Mouse (Mus musculus): ENCODE data around the gene Cox19. TPM values are rescaled to one million over a fixed set of nuclear protein-coding genes. Genes with fewer than 3 reads are reported as not detected.

Cox19 gene
- 51.9 and 58.0 TPM in 2 replicates for polyA plus RNA-seq (2015; fragmentation: Nextera tagmentation; extraction: Ambion mirVana)

DNA sequence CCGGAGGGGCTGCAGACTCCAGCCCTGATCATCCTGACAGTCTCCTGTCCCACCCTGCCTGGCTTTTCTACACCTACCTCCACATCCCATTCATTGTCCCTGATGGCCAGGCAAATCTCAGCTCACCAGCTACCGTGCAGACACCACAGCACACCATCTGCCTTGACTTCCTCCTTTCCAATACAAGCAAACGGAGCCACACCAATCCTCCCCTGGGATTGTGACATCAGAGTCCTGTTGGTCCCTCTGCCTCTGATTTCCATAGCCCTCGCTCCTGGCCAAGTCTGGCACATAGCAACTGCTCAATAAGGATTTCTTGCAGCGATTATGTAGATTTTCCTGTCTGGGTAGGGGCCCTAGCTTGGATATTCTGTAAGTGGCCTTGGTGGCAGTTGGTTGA, at the start of gene Cox19:
TSS of gene Cox19 (minus strand) at position 285 of the 400 bp plus-strand sequence.

DNA sequence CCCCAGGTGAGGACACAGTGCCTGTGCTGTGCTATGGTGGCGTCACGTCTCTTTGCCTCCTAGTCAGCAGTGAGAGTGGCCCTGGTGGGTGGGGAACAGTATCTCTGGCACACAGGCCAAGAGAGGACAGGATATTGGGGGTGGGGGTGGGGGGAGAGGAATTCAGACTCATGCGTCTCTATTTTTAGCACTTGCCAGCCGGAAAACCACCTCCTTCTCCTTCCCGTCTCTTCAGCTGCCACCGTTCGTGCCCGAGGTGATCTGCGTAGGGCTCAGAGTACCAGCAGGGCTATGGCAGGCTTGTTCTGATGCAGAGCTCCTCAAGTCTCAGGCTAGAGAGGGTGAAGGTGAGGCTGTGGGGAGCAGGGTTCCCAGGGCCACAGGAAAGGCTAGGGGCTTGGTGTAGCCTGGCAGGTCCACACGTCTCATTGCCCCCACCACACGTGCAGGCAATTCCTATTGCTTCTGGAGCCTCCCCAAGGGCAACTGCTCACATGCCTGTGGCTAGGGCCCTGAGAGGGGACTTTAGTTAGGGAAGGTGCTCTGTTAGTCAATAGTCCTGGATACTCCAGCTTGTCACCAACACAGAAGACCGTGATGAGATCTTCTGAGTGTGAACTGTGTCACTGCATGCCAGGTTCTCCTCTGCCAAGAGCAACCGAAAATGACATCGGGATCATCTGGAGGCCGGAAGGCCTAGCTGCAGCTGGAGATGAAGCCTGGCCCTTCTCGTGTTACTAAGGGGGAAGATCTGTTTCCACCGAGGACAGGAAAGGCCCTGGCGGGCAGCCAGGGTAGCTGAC, 26.5 kb upstream of the Cox19 start, which contains the start of gene Gpr146:
TSS of gene Gpr146 (plus strand) at position 230 of the 803 bp plus-strand sequence.

DNA sequence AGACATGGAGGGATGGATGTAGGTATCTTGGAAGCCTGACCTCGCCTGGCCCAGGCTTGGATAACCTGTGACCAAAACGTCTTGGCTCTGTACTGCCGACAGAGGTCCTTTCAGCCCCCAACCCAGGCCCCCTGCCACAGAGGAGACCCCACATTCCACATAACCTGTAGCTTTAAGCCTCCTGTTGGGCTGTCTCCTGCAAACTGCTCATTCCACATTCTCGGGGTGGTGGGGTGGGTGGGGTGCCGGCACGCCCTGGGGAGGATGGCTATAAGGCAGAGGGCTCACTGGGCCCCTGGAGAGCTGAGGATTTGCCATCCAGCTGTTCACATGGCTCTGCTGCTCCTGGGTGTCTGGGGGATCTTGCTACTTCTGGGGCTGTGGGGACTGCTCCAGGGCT, 1.1 kb upstream of the Cox19 start, which contains the start of gene Cyp2w1:
TSS of gene Cyp2w1 (plus strand) at position 301 of the 400 bp plus-strand sequence.

DNA sequence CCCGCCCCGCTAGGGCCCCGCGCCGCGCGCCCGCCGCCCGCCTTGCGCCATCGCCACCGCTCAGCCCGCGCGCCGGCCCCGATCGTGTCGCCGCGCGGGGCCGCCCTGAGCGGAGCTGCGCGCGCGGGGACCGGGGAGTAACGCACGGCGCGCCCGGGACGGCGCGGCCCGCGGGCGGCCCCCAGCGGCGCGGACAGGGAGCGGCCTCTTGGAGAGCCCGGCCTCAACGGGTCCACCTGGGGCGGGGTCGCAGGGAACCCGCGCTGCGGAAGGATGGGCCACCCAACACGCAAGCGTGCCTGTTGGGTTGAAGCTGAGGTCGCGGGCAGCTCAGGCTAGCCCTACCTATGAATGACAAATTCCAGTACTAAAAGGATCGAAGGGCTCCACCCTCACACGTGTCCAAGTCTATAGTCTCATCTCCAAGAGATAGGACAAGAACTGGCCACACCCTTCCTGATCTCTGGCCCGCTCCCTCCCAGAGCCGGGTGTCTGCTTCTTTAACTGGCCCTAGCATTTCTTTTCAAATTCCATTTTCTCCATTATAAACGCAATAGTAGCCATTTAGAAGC, 25.7 kb downstream of the Cox19 start, which contains the start of gene Adap1:
TSS of gene Adap1 (minus strand) at position 228 of the 572 bp plus-strand sequence.

MicroRNAs within 50 kb of the gene (microRNA counts, 519-probe panel; counts per million panel counts)
- 88.3 counts per million for microRNA mmu-miR-339-3p
- 88.3 counts per million for microRNA mmu-miR-339-5p

Other genes starting within 250 kb of the Cox19 start
- 3.9 and 5.0 TPM in 2 replicates for gene Prkar1b, start 201.4 kb downstream of the Cox19 start, polyA plus RNA-seq (2015; fragmentation: Nextera tagmentation; extraction: Ambion mirVana)
- gene Dnaaf5, start 201.2 kb downstream of the Cox19 start, polyA plus RNA-seq (2015; fragmentation: Nextera tagmentation; extraction: Ambion mirVana) = 1.9 and 2.2 TPM in 2 replicates
- gene Sun1, start 150.8 kb downstream of the Cox19 start, polyA plus RNA-seq (2015; fragmentation: Nextera tagmentation; extraction: Ambion mirVana) = 23.6 and 26.7 TPM in 2 replicates
- gene Get4, start 99.1 kb downstream of the Cox19 start, polyA plus RNA-seq (2015; fragmentation: Nextera tagmentation; extraction: Ambion mirVana) = 160 and 187 TPM in 2 replicates
- gene Adap1, start 25.8 kb downstream of the Cox19 start, polyA plus RNA-seq (2015; fragmentation: Nextera tagmentation; extraction: Ambion mirVana) = 5.7 and 8.0 TPM in 2 replicates
- gene Cyp2w1, start 1.2 kb upstream of the Cox19 start, polyA plus RNA-seq (2015; fragmentation: Nextera tagmentation; extraction: Ambion mirVana) = not detected in 2 replicates
- gene Gpr146, start 26.3 kb upstream of the Cox19 start, polyA plus RNA-seq (2015; fragmentation: Nextera tagmentation; extraction: Ambion mirVana) = 21.5 and 24.2 TPM in 2 replicates
- gene C130050O18Rik, start 53.9 kb upstream of the Cox19 start, polyA plus RNA-seq (2015; fragmentation: Nextera tagmentation; extraction: Ambion mirVana) = 3.1 and 5.5 TPM in 2 replicates
- 0.46 and 0.72 TPM in 2 replicates for gene Gper1, start 71.7 kb upstream of the Cox19 start, polyA plus RNA-seq (2015; fragmentation: Nextera tagmentation; extraction: Ambion mirVana)
- gene 3110082I17Rik, start 109.1 kb upstream of the Cox19 start, polyA plus RNA-seq (2015; fragmentation: Nextera tagmentation; extraction: Ambion mirVana) = 23.7 and 26.7 TPM in 2 replicates
- gene Zfand2a, start 133.1 kb upstream of the Cox19 start, polyA plus RNA-seq (2015; fragmentation: Nextera tagmentation; extraction: Ambion mirVana) = 3.1 and 3.3 TPM in 2 replicates
- not detected in 2 replicates for gene Uncx, start 192.1 kb upstream of the Cox19 start, polyA plus RNA-seq (2015; fragmentation: Nextera tagmentation; extraction: Ambion mirVana)